Mouse (Mus musculus) hindbrain, postnatal 0 days (tissue): ENCODE measurements at regions not wholly inside any gene's neighbourhood (a gene's known extent, or its start where the extent isn't known, plus 50 kb on each side); places are given as distances from the start of the nearest gene placed in this dataset.

Experiments used
- ATAC-seq: fragments of 200-750 bp; cut with Nextera tagmentation; 2 replicates; pipeline ENCODE4 v1.8.0; 2017; ENCODE audit warnings: mild to moderate bottlenecking, moderate TSS enrichment, moderate library complexity
- DNase-seq: peaks from one replicate; pipeline ENCODE4 v3.0.0-alpha.2; 2015; ENCODE audit warnings: low spot score
- H3K27ac ChIP-seq: fragments of 300-500 bp; sonication (generic); 2 replicates; pipeline ENCODE4 v1.5.1; 2014; ENCODE audit warnings: mild to moderate bottlenecking
- H3K27me3 ChIP-seq: fragments of 300-500 bp; sonication (generic); 2 replicates; pipeline ENCODE4 v1.6.1; 2014; ENCODE audit warnings: low read length, mixed read lengths; ENCODE audit not compliant: insufficient read depth
- H3K36me3 ChIP-seq: fragments of 300-500 bp; sonication (generic); 2 replicates; pipeline ENCODE4 v1.6.1; 2014; ENCODE audit warnings: low read length, mixed read lengths; ENCODE audit not compliant: insufficient read depth
- H3K4me1 ChIP-seq: fragments of 300-500 bp; sonication (generic); 2 replicates; pipeline ENCODE4 v1.6.1; 2014; ENCODE audit warnings: antibody characterized with exemption, low read length, mixed read lengths; ENCODE audit not compliant: insufficient read depth
- H3K4me2 ChIP-seq: fragments of 300-500 bp; sonication (generic); 2 replicates; pipeline ENCODE4 v1.6.1; 2014; ENCODE audit warnings: low read depth, mild to moderate bottlenecking, low read length, moderate library complexity, mixed read lengths
- H3K4me3 ChIP-seq: fragments of 300-500 bp; sonication (generic); 2 replicates; pipeline ENCODE4 v1.5.1; 2014; ENCODE audit warnings: low read length
- H3K9ac ChIP-seq: fragments of 300-500 bp; sonication (generic); replicated peaks from 2 replicates; pipeline ENCODE4 v1.6.1; 2014; ENCODE audit warnings: mild to moderate bottlenecking, low read length, moderate library complexity, mixed read lengths
- H3K9me3 ChIP-seq: fragments of 300-500 bp; sonication (generic); 2 replicates; pipeline ENCODE4 v1.6.1; 2016; ENCODE audit warnings: low read length, mixed read lengths
- CTCF ChIP-seq: IDR thresholded peaks from 2 replicates; pipeline ENCODE4 v1.5.1; 2016; ENCODE audit warnings: antibody characterized with exemption, control low read depth, low read depth
- WGBS: fragments of 180-500 bp; shearing (Covaris S2); extraction: QIAGEN DNeasy Blood & Tissue Kit; methylation state at CpG from one replicate; pipeline ENCODE4 v1.1.7; 2014; 5-methylcytosine and 5-hydroxymethylcytosine counted together
- microRNA-seq, 2 experiments: library from miRNA; unstranded; fragments of <30 nt; microRNA quantifications; one replicate each; pipeline ENCODE4; 2016

GRCm38 (mm10) chrX:12825262-12825661 is 63.4 kb upstream of the Med14 start:
- H3K4me2 ChIP-seq: no peak overlapping the region
- no peak for DNase-seq
- no peak for TF ChIP-seq CTCF
- H3K9ac ChIP-seq: no peak overlapping the region
- no peak overlapping the region for H3K27ac ChIP-seq
- no peaks in the 10 kb centered on the region for H3K27me3 ChIP-seq
- no peaks in the 10 kb centered on the region for H3K4me1 ChIP-seq
- no peaks in the 10 kb centered on the region for H3K9me3 ChIP-seq
- WGBS: 92% methylated on average over 2 of the region's 2 CpGs
- no peak for ATAC-seq
- H3K36me3 ChIP-seq: no peaks in the 10 kb centered on the region
- no peak overlapping the region for H3K4me3 ChIP-seq

GRCm38 (mm10) chrX:12824497-12824896 is 62.6 kb upstream of the Med14 start:
- DNase-seq: no peak
- Histone ChIP-seq H3K9ac (no peak overlapping the region), H3K4me3 (no peak overlapping the region), H3K4me1 (no peaks in the 10 kb centered on the region), H3K4me2 (no peak overlapping the region), H3K9me3 (no peaks in the 10 kb centered on the region), H3K36me3 (no peaks in the 10 kb centered on the region), H3K27ac (no peak overlapping the region), H3K27me3 (no peaks in the 10 kb centered on the region)
- no peak for ATAC-seq
- no peak for TF ChIP-seq CTCF
- WGBS: 87% methylated on average over 5 of the region's 5 CpGs

GRCm38 (mm10) chrX:12822777-12823176 is 60.9 kb upstream of the Med14 start:
- no peak for DNase-seq
- no peaks in the 10 kb centered on the region for H3K36me3 ChIP-seq
- H3K9me3 ChIP-seq: no peaks in the 10 kb centered on the region
- no peak for TF ChIP-seq CTCF
- no peak overlapping the region for H3K4me2 ChIP-seq
- H3K27ac ChIP-seq: no peak overlapping the region
- H3K9ac ChIP-seq: no peak overlapping the region
- no peaks in the 10 kb centered on the region for H3K4me1 ChIP-seq
- 62% methylated on average over 10 of the region's 10 CpGs for WGBS
- no peak for ATAC-seq
- no peaks in the 10 kb centered on the region for H3K27me3 ChIP-seq
- no peak overlapping the region for H3K4me3 ChIP-seq

GRCm38 (mm10) chrX:12813083-12813660 is 51.3 kb upstream of the Med14 start:
- no peak overlapping the region for H3K4me3 ChIP-seq
- H3K36me3 ChIP-seq: no peaks in the 10 kb centered on the region
- no peak overlapping the region for H3K4me2 ChIP-seq
- ATAC-seq: no peak
- H3K27ac ChIP-seq: no peak overlapping the region
- no peak overlapping the region for H3K9ac ChIP-seq
- TF ChIP-seq CTCF: no peak
- no peaks in the 10 kb centered on the region for H3K4me1 ChIP-seq
- no peak for DNase-seq
- 75% methylated on average over 6 of the region's 6 CpGs for WGBS
- no peaks in the 10 kb centered on the region for H3K9me3 ChIP-seq
- H3K27me3 ChIP-seq: no peaks in the 10 kb centered on the region

Small RNA genes in the stretch of these regions (microRNA-seq; reads per million reads assigned to microRNA genes)
- gene Gm25063: 0 reads per million in 2 experiments
